Mouse (Mus musculus): ENCODE results near the gene Trp73. TPM values are rescaled to one million over a fixed set of nuclear protein-coding genes. Genes with fewer than 3 reads are reported as not detected.

Trp73 gene
- total RNA-seq, 2 experiments from 2014 or later: not detected

- ATAC-seq (replicated peaks; ENCODE audit: low FRiP score, low TSS enrichment, poor library complexity, severe bottlenecking): peak; percentile 49
Measured at GRCm38 (mm10) chr4:154012132-154012882, 127.7 kb downstream of the Trp73 start.

- peak; percentile 83 for ATAC-seq (replicated peaks; ENCODE audit: low FRiP score, low TSS enrichment, poor library complexity, severe bottlenecking)
Measured at GRCm38 (mm10) chr4:154011646-154012089, 128.3 kb downstream of the Trp73 start, which contains the start of gene Lrrc47. Lrrc47 (plus strand) TSS chr4:154011731.

DNA sequence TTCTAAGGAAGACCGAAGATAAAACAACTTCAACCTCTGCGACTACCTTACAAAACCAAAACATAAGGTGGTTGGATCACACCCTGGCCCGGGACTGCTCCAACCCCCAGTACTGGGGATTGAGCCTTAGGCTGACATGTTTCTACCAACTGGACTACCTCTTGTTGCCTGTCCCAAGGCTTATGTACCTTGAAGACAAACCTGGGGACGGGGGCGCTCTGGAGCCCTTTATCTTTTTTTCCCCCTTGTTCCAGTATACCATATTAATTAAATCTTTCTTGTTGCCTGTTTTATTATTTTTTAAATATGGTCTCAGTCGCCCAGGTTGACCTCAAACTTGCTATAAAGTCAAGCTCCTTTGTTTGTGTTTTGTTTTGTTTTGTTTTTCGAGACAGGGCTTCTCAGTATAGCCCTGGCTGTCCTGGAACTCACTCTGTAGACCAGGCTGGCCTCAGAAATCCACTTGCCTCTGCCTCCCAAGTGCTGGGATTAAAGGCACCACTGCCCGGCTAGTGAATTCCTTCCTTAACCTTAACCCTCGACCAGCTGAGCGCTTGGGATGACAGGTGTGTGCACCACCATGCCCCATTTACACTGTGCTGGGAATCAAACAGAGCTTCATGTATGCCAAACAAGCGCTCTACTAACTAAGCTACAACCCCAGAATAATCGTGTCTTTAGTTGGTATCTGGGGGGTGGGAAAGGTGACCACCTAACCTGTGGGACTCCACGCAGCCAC, 128.9 kb downstream of the Trp73 start:
- ATAC-seq (replicated peaks; ENCODE audit: low FRiP score, low TSS enrichment, poor library complexity, severe bottlenecking): peak; percentile 36; the same call in 1 of the 2 replicates

DNA sequence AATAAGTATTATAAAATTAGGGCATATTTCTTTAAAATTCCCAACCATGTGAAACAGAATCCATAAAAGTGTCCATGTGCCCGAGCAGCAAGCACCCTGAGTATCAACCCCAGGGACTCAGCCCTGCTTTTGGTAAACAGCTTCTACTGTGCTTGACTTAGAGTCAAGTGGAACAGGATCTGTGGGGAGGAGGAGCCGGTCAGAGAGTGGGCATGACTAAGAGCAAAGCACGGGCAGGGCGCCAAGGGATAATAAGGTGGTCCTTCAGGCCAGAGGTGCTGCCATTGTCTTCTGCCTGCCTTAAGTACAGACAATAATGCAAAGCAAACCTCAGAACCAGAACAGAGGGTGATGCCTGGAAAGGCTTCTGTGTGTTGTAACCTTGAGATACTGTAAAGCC, 132.2 kb downstream of the Trp73 start:
- ATAC-seq (replicated peaks; ENCODE audit: low FRiP score, low TSS enrichment, poor library complexity, severe bottlenecking): no peak

GRCm38 (mm10) chr4:154006264-154006663, 133.7 kb downstream of the Trp73 start:
- no peak for ATAC-seq (replicated peaks; ENCODE audit: low FRiP score, low TSS enrichment, poor library complexity, severe bottlenecking)

Other genes starting within 250 kb of the Trp73 start
- gene A430005L14Rik, start 183.0 kb downstream of the Trp73 start, total RNA-seq (2014; fragmentation: Nextera tagmentation): 58.6 and 78.0 TPM in 2 replicates
- 45.1 and 62.6 TPM in 2 replicates for gene A430005L14Rik, start 183.0 kb downstream of the Trp73 start, total RNA-seq (2017)
- 6.4 and 9.5 TPM in 2 replicates for gene Dffb, start 165.1 kb downstream of the Trp73 start, total RNA-seq (2014; fragmentation: Nextera tagmentation)
- gene Dffb, start 165.1 kb downstream of the Trp73 start, total RNA-seq (2017): 11.8 and 15.0 TPM in 2 replicates
- 10.6 and 18.1 TPM in 2 replicates for gene Cep104, start 165.0 kb downstream of the Trp73 start, total RNA-seq (2014; fragmentation: Nextera tagmentation)
- gene Cep104, start 165.0 kb downstream of the Trp73 start, total RNA-seq (2017): 6.0 and 8.4 TPM in 2 replicates
- 30.7 and 36.8 TPM in 2 replicates for gene Lrrc47, start 128.5 kb downstream of the Trp73 start, total RNA-seq (2014; fragmentation: Nextera tagmentation)
- 32.6 and 49.4 TPM in 2 replicates for gene Lrrc47, start 128.5 kb downstream of the Trp73 start, total RNA-seq (2017)
- gene Smim1, start 114.0 kb downstream of the Trp73 start, total RNA-seq (2014; fragmentation: Nextera tagmentation): 119 and 177 TPM in 2 replicates
- 34.2 and 58.4 TPM in 2 replicates for gene Smim1, start 114.0 kb downstream of the Trp73 start, total RNA-seq (2017)
- gene Ccdc27, start 97.5 kb downstream of the Trp73 start, total RNA-seq (2014; fragmentation: Nextera tagmentation): not detected in 2 replicates
- not detected in 2 replicates for gene Ccdc27, start 97.5 kb downstream of the Trp73 start, total RNA-seq (2017)
- gene Wrap73, start 2.2 kb upstream of the Trp73 start, total RNA-seq (2014; fragmentation: Nextera tagmentation): 23.3 and 29.7 TPM in 2 replicates
- 8.9 and 10.9 TPM in 2 replicates for gene Wrap73, start 2.2 kb upstream of the Trp73 start, total RNA-seq (2017)
- 67.6 and 82.8 TPM in 2 replicates for gene Tprgl, start 20.5 kb upstream of the Trp73 start, total RNA-seq (2014; fragmentation: Nextera tagmentation)
- 39.9 and 49.6 TPM in 2 replicates for gene Tprgl, start 20.5 kb upstream of the Trp73 start, total RNA-seq (2017)
- 0.22 and 0.37 TPM in 2 replicates for gene Megf6, start 30.5 kb upstream of the Trp73 start, total RNA-seq (2014; fragmentation: Nextera tagmentation)
- gene Megf6, start 30.5 kb upstream of the Trp73 start, total RNA-seq (2017): 0.38 TPM in 1 of 2 replicates, not detected in the other
- not detected in 2 replicates for gene Arhgef16, start 161.5 kb upstream of the Trp73 start, total RNA-seq (2014; fragmentation: Nextera tagmentation)
- gene Arhgef16, start 161.5 kb upstream of the Trp73 start, total RNA-seq (2017): not detected in 2 replicates
- gene B230104I21Rik, start 195.9 kb upstream of the Trp73 start, total RNA-seq (2014; fragmentation: Nextera tagmentation): not detected in 2 replicates
- not detected in 2 replicates for gene B230104I21Rik, start 195.9 kb upstream of the Trp73 start, total RNA-seq (2017)